Mouse (Mus musculus) CH12.LX (cell line): Measurements from ENCODE around the gene Hfm1. TPM values are rescaled to one million over a fixed set of nuclear protein-coding genes. Genes with fewer than 3 reads are reported as not detected.

Experiments
- DNase-seq: peaks from one replicate; pipeline ENCODE4 v3.0.0-alpha.2; 2013; ENCODE audit errors: extremely low read depth
- H3K27ac ChIP-seq: 2 replicates; pipeline ENCODE4 v1.5.1; 2012; ENCODE audit warnings: low read depth, mild to moderate bottlenecking, control low read depth, moderate library complexity; ENCODE audit not compliant: insufficient read depth
- H3K27me3 ChIP-seq: replicated peaks from 2 replicates; pipeline ENCODE3; 2012; ENCODE audit warnings: inconsistent platforms
- H3K36me3 ChIP-seq, 2 experiments: replicated peaks in 1 of 2; 2 replicates each; pipeline versions ENCODE3 to v1.6.1; 2012; ENCODE audit warnings: inconsistent platforms in 1 of 2, low read length in 1 of 2, mild to moderate bottlenecking in 1 of 2, mixed read lengths in 1 of 2, moderate library complexity in 1 of 2; ENCODE audit not compliant: control insufficient read depth in 1 of 2, insufficient read depth in 1 of 2
- H3K4me1 ChIP-seq, 2 experiments: 2 replicates each; pipeline ENCODE4 v1.6.1; 2012; ENCODE audit warnings: inconsistent platforms in 1 of 2, moderate library complexity in 1 of 2; ENCODE audit not compliant: insufficient read depth in 2 of 2, control insufficient read depth in 1 of 2
- H3K4me2 ChIP-seq: 2 replicates; pipeline ENCODE4 v1.6.1; 2012; ENCODE audit warnings: low read depth, mild to moderate bottlenecking, control low read depth; ENCODE audit not compliant: poor library complexity, insufficient read depth, severe bottlenecking
- H3K4me3 ChIP-seq, 3 experiments: fragments of 150-350 bp in 1 of 3; sonication (generic) in 1 of 3; replicated peaks in 1 of 3; 2 replicates each; pipeline versions ENCODE3 to v1.5.1; 2011 to 2012; ENCODE audit warnings: low read depth in 2 of 3, low read length in 2 of 3, mild to moderate bottlenecking in 2 of 3, moderate library complexity in 2 of 3, control low read depth in 1 of 3, improper control_type of control experiment in 1 of 3, inconsistent platforms in 1 of 3, mixed read lengths in 1 of 3; ENCODE audit not compliant: poor library complexity in 1 of 3
- H3K79me2 ChIP-seq: replicated peaks from 2 replicates; pipeline ENCODE4 v1.6.1; 2012; ENCODE audit warnings: mild to moderate bottlenecking, moderate library complexity; ENCODE audit not compliant: control insufficient read depth, poor library complexity, insufficient read depth, severe bottlenecking; ENCODE audit errors: extremely low read depth
- H3K9ac ChIP-seq: 2 replicates; pipeline ENCODE4 v1.6.1; 2012; ENCODE audit warnings: low read depth, mild to moderate bottlenecking, control low read depth, moderate library complexity; ENCODE audit not compliant: insufficient read depth
- H3K9me3 ChIP-seq: replicated peaks from 2 replicates; pipeline ENCODE3; 2012; ENCODE audit warnings: low read length, inconsistent platforms, mixed read lengths
- CTCF ChIP-seq, 2 experiments: IDR thresholded peaks in 1 of 2; conservative IDR thresholded peaks in 1 of 2; 2 replicates each; pipeline ENCODE4 v1.5.1; 2011 to 2012; ENCODE audit warnings: low read depth in 2 of 2, low read length in 2 of 2, improper control_type of control experiment in 1 of 2, inconsistent platforms in 1 of 2, mild to moderate bottlenecking in 1 of 2, moderate library complexity in 1 of 2
- E2F4 ChIP-seq: IDR thresholded peaks from 2 replicates; pipeline ENCODE4 v1.6.1; 2011; ENCODE audit warnings: low read depth, low read length, improper control_type of control experiment; ENCODE audit not compliant: insufficient replicate concordance
- HCFC1 ChIP-seq: IDR thresholded peaks from 2 replicates; pipeline ENCODE4 v1.6.1; 2012; ENCODE audit warnings: low read depth, mild to moderate bottlenecking, inconsistent platforms, low read length, improper control_type of control experiment
- MAX ChIP-seq: IDR thresholded peaks from 2 replicates; pipeline ENCODE4 v1.6.1; 2011; ENCODE audit warnings: low read length, improper control_type of control experiment
- NELFE ChIP-seq: IDR thresholded peaks from 2 replicates; pipeline ENCODE4 v1.6.1; 2011; ENCODE audit warnings: low read depth, low read length, improper control_type of control experiment
- POLR2A ChIP-seq: IDR thresholded peaks from 2 replicates; pipeline ENCODE4 v1.6.1; 2011; ENCODE audit warnings: low read depth, mild to moderate bottlenecking, improper control_type of control experiment, low read length
- RAD21 ChIP-seq: IDR thresholded peaks from 2 replicates; pipeline ENCODE4 v1.6.1; 2011; ENCODE audit warnings: low read depth, mild to moderate bottlenecking, low read length, improper control_type of control experiment, moderate library complexity
- SMC3 ChIP-seq: IDR thresholded peaks from 2 replicates; pipeline ENCODE4 v1.6.1; 2011; ENCODE audit warnings: low read depth, low read length, improper control_type of control experiment
- UBTF ChIP-seq: IDR thresholded peaks from 2 replicates; pipeline ENCODE4 v1.6.1; 2012; ENCODE audit warnings: low read depth, mild to moderate bottlenecking, inconsistent platforms, low read length, improper control_type of control experiment, moderate library complexity
- USF1 ChIP-seq: IDR thresholded peaks from 2 replicates; pipeline ENCODE4 v1.6.1; 2014; ENCODE audit warnings: low read depth, mild to moderate bottlenecking, inconsistent platforms, low read length, improper control_type of control experiment
- USF2 ChIP-seq: conservative IDR thresholded peaks from 2 replicates; pipeline ENCODE4 v1.6.1; 2011; ENCODE audit warnings: low read depth, low read length, improper control_type of control experiment
- dilution Hi-C: fragments of 300-500 bp; cut with MboI; formaldehyde crosslinking; loops from 2 replicates; pipeline ENCODE4 v1.14.3; 2020; ENCODE audit warnings: low sequenced_read_pairs; ENCODE audit not compliant: extremely low pct_unique_long_range_greater_than_20kb, extremely low pct_ligation_motif_present
- in situ Hi-C: fragments of 300-500 bp; cut with MboI; formaldehyde crosslinking; loops from 3 replicates; pipeline ENCODE4 v1.14.3; 2019; ENCODE audit warnings: low sequenced_read_pairs, low pct_ligation_motif_present, low pct_unique_long_range_greater_than_20kb, mixed read lengths
- polyA plus RNA-seq: library from polyadenylated mRNA; unstranded; fragments of >175 nt; gene quantifications from 2 replicates; pipeline ENCODE4 v1.2.1, GENCODE M21; 2012; ENCODE audit warnings: low read depth; ENCODE audit not compliant: insufficient read length
- total RNA-seq, 2 experiments: library from RNA; depleted of rRNA; stranded (reverse); fragments of 300-350 nt in 1 of 2; fragments of >200 nt in 1 of 2; gene quantifications; 2 replicates each; pipeline ENCODE4 v1.2.3; 2012 to 2014

Gene Hfm1
- total and polyA plus RNA-seq, 3 experiments, result not detected

DNA sequence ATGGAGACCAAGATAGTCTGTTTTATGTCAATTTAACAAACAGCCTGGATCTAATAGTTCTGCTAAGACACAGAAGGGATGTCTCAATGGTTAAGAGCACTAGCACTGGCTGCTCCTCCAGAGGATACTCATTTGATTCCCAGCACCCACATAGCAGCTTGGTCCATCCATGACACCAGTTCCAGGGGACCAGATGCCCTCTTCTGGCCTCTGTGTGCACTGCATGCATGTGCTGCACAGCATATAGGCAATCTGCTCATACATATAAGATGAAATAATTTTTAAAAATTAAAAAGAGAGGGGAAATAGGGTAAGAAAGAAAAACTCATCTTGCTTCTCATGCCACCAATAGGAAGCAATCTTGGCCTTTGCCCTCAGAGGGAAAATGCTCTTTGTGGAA lies 79.1 kb downstream of the Hfm1 start:
- no peaks in the 10 kb centered on the region for H3K79me2 ChIP-seq
- no peak overlapping the region for H3K4me2 ChIP-seq
- peaks cover 2% of the 10 kb centered on the region for H3K9me3 ChIP-seq
- no peaks in the 10 kb centered on the region for H3K4me1 ChIP-seq
- H3K27ac ChIP-seq, result no peak overlapping the region
- no peak for TF ChIP-seq POLR2A
- TF ChIP-seq USF2, result no peak
- TF ChIP-seq RAD21, result peak; percentile 17
- TF ChIP-seq UBTF, result no peak
- peak; percentile 15 to 45; a peak in 2 of 4 replicates for TF ChIP-seq CTCF (conservative IDR thresholded peaks at IDR 0.05 in 1 of 2, IDR thresholded peaks at IDR 0.05 in 1 of 2; ENCODE audit: low read depth in 2 of 2, low read length in 2 of 2)
- TF ChIP-seq SMC3, result peak; percentile 37; the same call in 1 of the 2 replicates
- no peak for TF ChIP-seq NELFE
- no peak for TF ChIP-seq USF1
- H3K9ac ChIP-seq, result no peak overlapping the region
- no peaks in the 10 kb centered on the region for H3K27me3 ChIP-seq
- dilution Hi-C loops (no loop called here), in situ Hi-C loops (no loop called here)
- DNase-seq, result no peak
- H3K36me3 ChIP-seq, result no peaks in the 10 kb centered on the region
- no peak overlapping the region for H3K4me3 ChIP-seq

DNA sequence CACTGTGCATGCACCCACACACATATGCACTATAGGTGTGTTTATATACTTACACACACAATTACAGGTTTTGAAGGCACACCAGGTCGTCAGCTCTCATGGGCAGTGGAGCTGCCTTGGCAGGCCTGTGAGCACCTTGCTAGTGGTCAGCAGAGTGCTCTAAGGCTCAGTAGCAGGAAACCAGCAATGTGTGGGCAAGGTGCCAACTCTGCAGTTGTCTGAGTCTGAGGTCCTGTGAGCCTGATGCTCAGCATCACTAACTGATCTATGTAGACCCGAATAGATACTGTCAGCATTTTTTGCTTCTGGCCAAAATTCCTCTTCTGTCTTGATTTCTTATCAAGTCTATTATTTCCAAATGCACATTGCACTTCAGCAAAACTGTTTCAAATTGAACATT lies 82.2 kb downstream of the Hfm1 start:
- Histone ChIP-seq H3K27ac (no peak overlapping the region), H3K9ac (no peak overlapping the region), H3K79me2 (no peaks in the 10 kb centered on the region), H3K9me3 (peaks cover 2% of the 10 kb centered on the region), H3K4me1 (no peaks in the 10 kb centered on the region), H3K36me3 (no peaks in the 10 kb centered on the region), H3K27me3 (no peaks in the 10 kb centered on the region), H3K4me2 (no peak overlapping the region), H3K4me3 (no peak overlapping the region)
- TF ChIP-seq MAX (no peak), HCFC1 (no peak), CTCF (conservative IDR thresholded peaks at IDR 0.05 in 1 of 2, IDR thresholded peaks at IDR 0.05 in 1 of 2; ENCODE audit: low read depth in 2 of 2, low read length in 2 of 2) (no peak), E2F4 (no peak), NELFE (no peak)
- in situ Hi-C loops (no loop called here), dilution Hi-C loops (no loop called here)
- DNase-seq, result no peak

DNA sequence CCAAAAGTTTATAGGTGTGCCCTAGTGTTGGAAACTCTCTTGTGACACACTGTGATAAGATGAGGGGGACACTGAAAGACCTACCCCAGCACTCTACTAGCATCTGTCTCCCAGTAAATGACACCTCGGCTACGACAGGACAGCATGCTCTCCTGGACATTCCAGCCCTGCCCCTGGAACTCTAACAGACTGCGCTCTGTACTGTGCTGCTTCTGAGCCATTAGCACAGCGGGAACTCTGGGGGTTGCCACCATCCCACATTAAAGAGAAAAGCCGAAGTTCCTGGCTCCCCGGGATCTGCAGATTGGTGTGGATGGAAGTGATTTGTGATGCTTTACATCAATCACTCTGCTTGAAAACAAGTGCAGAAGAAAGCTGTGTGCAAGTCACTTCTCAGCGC lies 93.1 kb downstream of the Hfm1 start:
- in situ Hi-C loops, result no loop called here
- H3K4me3 ChIP-seq, result no peak overlapping the region
- 0 out of 4 replicates have a peak, but pooled peaks cover 0 to 2% of the 10 kb centered on the region in 2 experiments for H3K4me1 ChIP-seq
- no peak for TF ChIP-seq POLR2A
- H3K36me3 ChIP-seq, result no peaks in the 10 kb centered on the region
- dilution Hi-C loops, result no loop called here
- H3K79me2 ChIP-seq, result no peaks in the 10 kb centered on the region
- no peaks in the 10 kb centered on the region for H3K27me3 ChIP-seq
- DNase-seq, result no peak
- H3K9me3 ChIP-seq, result no peaks in the 10 kb centered on the region
- H3K4me2 ChIP-seq, result no peak overlapping the region
- no peak overlapping the region for H3K9ac ChIP-seq
- H3K27ac ChIP-seq, result no peak overlapping the region
